ENCODE assay signal across 10 mouse cellular contexts in the genomic region with DNA sequence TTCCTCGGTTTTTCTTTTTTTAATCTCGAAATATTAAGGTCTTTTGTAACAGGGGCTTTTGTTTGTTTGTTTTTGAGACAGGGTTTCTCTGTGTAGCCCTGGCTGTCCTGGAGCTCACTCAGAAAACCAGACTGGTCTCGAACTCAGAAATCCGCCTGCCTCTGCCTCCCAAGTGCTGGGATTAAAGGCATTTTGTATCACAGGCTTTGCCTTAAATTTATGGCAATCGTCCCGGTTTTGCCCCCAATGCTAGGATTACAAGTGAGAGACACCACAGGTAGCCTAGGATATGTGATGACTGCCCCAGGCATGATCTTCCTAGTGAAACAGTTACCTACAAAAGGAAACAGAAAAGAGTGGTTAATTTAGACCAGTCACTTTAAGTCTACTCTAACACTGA. TPM values are rescaled to one million over a fixed set of nuclear protein-coding genes. Genes with fewer than 3 reads are reported as not detected.
DNase-seq lines count a peak whose midpoint lies in the region; ATAC-seq lines count a peak whose summit lies in the region.
"Had no signal": no experiment of that assay in that cellular context is flagged by ENCODE, and none has a peak within 500 bp of the region (broad histone marks: within the 10 kb centered on the region; RNA-seq: fewer than 3 reads in every experiment).

No protein-coding gene starts in this region.

- peak overlapping the region; percentile 53 for H3K4me3 ChIP-seq in kidney, embryonic 15.5 days (replicated peaks)
- peak overlapping the region; percentile 52 for H3K4me3 ChIP-seq in embryonic facial prominence, embryonic 11.5 days (ENCODE audit: low read depth, low read length)
- peak overlapping the region; percentile 45 for H3K4me3 ChIP-seq in intestine, embryonic 14.5 days (ENCODE audit: low read depth, low read length)
- peak overlapping the region; percentile 46 for H3K4me3 ChIP-seq in neural tube, embryonic 12.5 days

- WGBS in kidney, embryonic 15.5 days = 15% methylated on average over 6 of the region's 6 CpGs
- 19% methylated on average over 6 of the region's 6 CpGs for WGBS in embryonic facial prominence, embryonic 11.5 days
- 27% methylated on average over 6 of the region's 6 CpGs for WGBS in intestine, embryonic 14.5 days
- WGBS in neural tube, embryonic 12.5 days = 17% methylated on average over 6 of the region's 6 CpGs

- peaks cover 20% of the 10 kb centered on the region; the same call in 1 of the 2 replicates for H3K4me1 ChIP-seq in kidney, embryonic 15.5 days
- H3K4me1 ChIP-seq in embryonic facial prominence, embryonic 11.5 days (ENCODE audit: control insufficient read depth, insufficient read depth, low read length) = no peaks in the 10 kb centered on the region
- no peaks in the 10 kb centered on the region; the same call in 1 of the 2 replicates for H3K4me1 ChIP-seq in intestine, embryonic 14.5 days (replicated peaks; ENCODE audit: control insufficient read depth, insufficient read depth, low read length)
- H3K4me1 ChIP-seq in neural tube, embryonic 12.5 days = peaks cover 3% of the 10 kb centered on the region; the same call in 1 of the 2 replicates

- DNase-seq in kidney, postnatal 10 days = no peak
- no peak for DNase-seq in embryonic facial prominence, embryonic 11.5 days (ENCODE audit: low spot score)
- no peak for DNase-seq in intestine, embryonic 14.5 days (ENCODE audit: low spot score)
- DNase-seq in spleen, postnatal 4 days (ENCODE audit: low spot score in 2 of 2) = no peak
- DNase-seq in left cerebral cortex, adult 8-10 months (ENCODE audit: low spot score in 2 of 2) = no peak
- DNase-seq: adrenal gland, postnatal 36 days had no signal

- H3K9ac ChIP-seq in kidney, embryonic 15.5 days = 0 out of 2 replicates have a peak overlapping the region, but pooled peaks have one; percentile 15
- no peak overlapping the region for H3K9ac ChIP-seq in embryonic facial prominence, embryonic 11.5 days (replicated peaks; ENCODE audit: low read length)
- no peak overlapping the region for H3K9ac ChIP-seq in intestine, embryonic 14.5 days (ENCODE audit: low read length)
- no peak overlapping the region for H3K9ac ChIP-seq in neural tube, embryonic 12.5 days

- H3K9me3 ChIP-seq in kidney, embryonic 15.5 days (replicated peaks) = no peaks in the 10 kb centered on the region
- no peaks in the 10 kb centered on the region for H3K9me3 ChIP-seq in embryonic facial prominence, embryonic 11.5 days (replicated peaks; ENCODE audit: control insufficient read depth, low read length)
- H3K9me3 ChIP-seq in intestine, embryonic 14.5 days (ENCODE audit: control insufficient read depth, low read length) = no peaks in the 10 kb centered on the region
- H3K9me3 ChIP-seq in neural tube, embryonic 12.5 days = no peaks in the 10 kb centered on the region

- no peak for ATAC-seq in kidney, embryonic 15.5 days (replicated peaks; ENCODE audit: low FRiP score)
- ATAC-seq in embryonic facial prominence, embryonic 11.5 days (replicated peaks; ENCODE audit: insufficient number of reproducible peaks, low FRiP score, low TSS enrichment, low read depth) = no peak
- ATAC-seq in intestine, embryonic 14.5 days (replicated peaks; ENCODE audit: low FRiP score, low TSS enrichment, low read depth) = no peak
- ATAC-seq in neural tube, embryonic 12.5 days (ENCODE audit: low FRiP score, low read depth) = no peak
- no peak for ATAC-seq in granulocyte monocyte progenitor cell, adult 5-6 weeks (replicated peaks; ENCODE audit: poor library complexity, severe bottlenecking)

- no peak overlapping the region for H3K27ac ChIP-seq in kidney, embryonic 15.5 days
- H3K27ac ChIP-seq in embryonic facial prominence, embryonic 11.5 days (replicated peaks; ENCODE audit: low read depth, low read length) = no peak overlapping the region
- no peak overlapping the region for H3K27ac ChIP-seq in intestine, embryonic 14.5 days (ENCODE audit: low read depth)
- no peak overlapping the region for H3K27ac ChIP-seq in neural tube, embryonic 12.5 days

- H3K27me3 ChIP-seq in kidney, embryonic 15.5 days = peaks cover 32% of the 10 kb centered on the region
- peaks cover 3% of the 10 kb centered on the region; the same call in 1 of the 2 replicates for H3K27me3 ChIP-seq in embryonic facial prominence, embryonic 11.5 days (ENCODE audit: control insufficient read depth, insufficient read depth, low read length)
- H3K27me3 ChIP-seq in intestine, embryonic 14.5 days (replicated peaks; ENCODE audit: control insufficient read depth, insufficient read depth, low read length) = 0 out of 2 replicates have a peak, but pooled peaks cover 3% of the 10 kb centered on the region
- H3K27me3 ChIP-seq in neural tube, embryonic 12.5 days (replicated peaks) = 0 out of 2 replicates have a peak, but pooled peaks cover 3% of the 10 kb centered on the region

- no peaks in the 10 kb centered on the region for H3K36me3 ChIP-seq in kidney, embryonic 15.5 days
- H3K36me3 ChIP-seq in embryonic facial prominence, embryonic 11.5 days (replicated peaks; ENCODE audit: control insufficient read depth, insufficient read depth, low read depth, low read length) = no peaks in the 10 kb centered on the region
- H3K36me3 ChIP-seq in intestine, embryonic 14.5 days (ENCODE audit: control insufficient read depth, insufficient read depth, low read length) = no peaks in the 10 kb centered on the region
- no peaks in the 10 kb centered on the region for H3K36me3 ChIP-seq in neural tube, embryonic 12.5 days

- H3K4me2 ChIP-seq in kidney, embryonic 15.5 days = peak overlapping the region; percentile 67
- peak overlapping the region; percentile 59 for H3K4me2 ChIP-seq in embryonic facial prominence, embryonic 11.5 days (ENCODE audit: low read depth, low read length)
- H3K4me2 ChIP-seq in intestine, embryonic 14.5 days (ENCODE audit: low read length) = peak overlapping the region; percentile 69
- peak overlapping the region; percentile 62 for H3K4me2 ChIP-seq in neural tube, embryonic 12.5 days (replicated peaks)

RNA-seq across cellular contexts. Expression of a gene that starts 34.0 kb away (rescaled TPM):
- polyA plus RNA-seq in kidney, embryonic 15.5 days (2015; fragmentation: Nextera tagmentation; extraction: Ambion mirVana) = not detected in 2 replicates
- not detected in 2 replicates for polyA plus RNA-seq in embryonic facial prominence, embryonic 11.5 days (2014; fragmentation: Nextera tagmentation; extraction: Ambion mirVana)
- not detected in 2 replicates for polyA plus RNA-seq in intestine, embryonic 14.5 days (2014; fragmentation: Nextera tagmentation; extraction: Ambion mirVana)
- not detected in 2 replicates for polyA plus RNA-seq in neural tube, embryonic 12.5 days (2016; fragmentation: Nextera tagmentation; extraction: Ambion mirVana)
- total RNA-seq in left cerebral cortex, adult 8-10 months (2022) = not detected
- total RNA-seq in granulocyte monocyte progenitor cell, adult 5-6 weeks (2014; fragmentation: Nextera tagmentation) = not detected in 2 replicates
- total RNA-seq in granulocyte monocyte progenitor cell, adult 5-6 weeks (2017) = not detected in 2 replicates
- total RNA-seq: adrenal gland, postnatal 36 days; monocyte, adult 5-6 weeks had no signal

RNA-seq across cellular contexts. Expression of a gene that starts 53.4 kb away (rescaled TPM):
- 5.2 and 6.1 TPM in 2 replicates for polyA plus RNA-seq in kidney, embryonic 15.5 days (2015; fragmentation: Nextera tagmentation; extraction: Ambion mirVana)
- 0.41 and 0.67 TPM in 2 replicates for polyA plus RNA-seq in embryonic facial prominence, embryonic 11.5 days (2014; fragmentation: Nextera tagmentation; extraction: Ambion mirVana)
- 0.43 TPM in 1 of 2 replicates, not detected in the other for polyA plus RNA-seq in intestine, embryonic 14.5 days (2014; fragmentation: Nextera tagmentation; extraction: Ambion mirVana)
- polyA plus RNA-seq in neural tube, embryonic 12.5 days (2016; fragmentation: Nextera tagmentation; extraction: Ambion mirVana) = 0.15 TPM in 1 of 2 replicates, not detected in the other
- 1 to 10 TPM in 1 of 4 experiments, under 1 TPM in 3; 0.28 to 1.4 (median 0.59) TPM for total RNA-seq in left cerebral cortex, adult 8-10 months (2022)
- not detected in 2 replicates for total RNA-seq in granulocyte monocyte progenitor cell, adult 5-6 weeks (2014; fragmentation: Nextera tagmentation)
- not detected in 2 replicates for total RNA-seq in granulocyte monocyte progenitor cell, adult 5-6 weeks (2017)
- total RNA-seq: adrenal gland, postnatal 36 days; monocyte, adult 5-6 weeks had no signal
